Mouse (Mus musculus) neural tube, embryonic 14.5 days (tissue): ENCODE measurements at regions not wholly inside any gene's neighbourhood (a gene's known extent, or its start where the extent isn't known, plus 50 kb on each side); places are given as distances from the start of the nearest gene placed in this dataset.

Experiments
- ATAC-seq: fragments of 200-750 bp; cut with Nextera tagmentation; 2 replicates; pipeline ENCODE4 v1.8.0; 2017; ENCODE audit warnings: low read depth, mild to moderate bottlenecking, moderate TSS enrichment, moderate library complexity
- H3K27ac ChIP-seq: fragments of 300-500 bp; sonication (generic); 2 replicates; pipeline ENCODE4 v1.5.1; 2014; ENCODE audit warnings: low read depth, mild to moderate bottlenecking, control low read depth, low read length, moderate library complexity, mixed read lengths
- H3K27me3 ChIP-seq: fragments of 300-500 bp; sonication (generic); 2 replicates; pipeline ENCODE4 v1.6.1; 2014; ENCODE audit warnings: low read length; ENCODE audit not compliant: control insufficient read depth, insufficient read depth
- H3K36me3 ChIP-seq: fragments of 300-500 bp; sonication (generic); 2 replicates; pipeline ENCODE4 v1.6.1; 2014; ENCODE audit warnings: low read length, mixed read lengths; ENCODE audit not compliant: control insufficient read depth, insufficient read depth
- H3K4me1 ChIP-seq: fragments of 300-500 bp; sonication (generic); 2 replicates; pipeline ENCODE4 v1.6.1; 2014; ENCODE audit warnings: low read length; ENCODE audit not compliant: control insufficient read depth, insufficient read depth
- H3K4me2 ChIP-seq: fragments of 300-500 bp; sonication (generic); 2 replicates; pipeline ENCODE4 v1.6.1; 2014; ENCODE audit warnings: mild to moderate bottlenecking, low read depth, low read length, control low read depth
- H3K4me3 ChIP-seq: fragments of 300-500 bp; sonication (generic); 2 replicates; pipeline ENCODE4 v1.5.1; 2014; ENCODE audit warnings: low read depth, low read length, control low read depth, mixed read lengths
- H3K9ac ChIP-seq: fragments of 300-500 bp; sonication (generic); replicated peaks from 2 replicates; pipeline ENCODE4 v1.6.1; 2014; ENCODE audit warnings: low read depth, mild to moderate bottlenecking, control low read depth, low read length, mixed read lengths
- H3K9me3 ChIP-seq: fragments of 300-500 bp; sonication (generic); 2 replicates; pipeline ENCODE4 v1.6.1; 2016; ENCODE audit warnings: low read length; ENCODE audit not compliant: control insufficient read depth
- WGBS: fragments of 180-500 bp; shearing (Covaris S2); extraction: QIAGEN DNeasy Blood & Tissue Kit; methylation state at CpG from one replicate; pipeline ENCODE4 v1.1.7; 2014; 5-methylcytosine and 5-hydroxymethylcytosine counted together

- no peaks in the 10 kb centered on the region for H3K9me3 ChIP-seq
- H3K4me1 ChIP-seq: no peaks in the 10 kb centered on the region
- no peak overlapping the region for H3K4me2 ChIP-seq
- H3K9ac ChIP-seq: no peak overlapping the region
- H3K27ac ChIP-seq: no peak overlapping the region
- H3K4me3 ChIP-seq: no peak overlapping the region
- WGBS: 69% methylated on average over 5 of the region's 5 CpGs
- no peak for ATAC-seq
- no peaks in the 10 kb centered on the region for H3K27me3 ChIP-seq
- H3K36me3 ChIP-seq: no peaks in the 10 kb centered on the region
Measured at GRCm38 (mm10) chr2:159343624-159344560, 549.3 kb downstream of the Dhx35 start.

- Histone ChIP-seq H3K4me3 (no peak overlapping the region), H3K27ac (no peak overlapping the region), H3K36me3 (no peaks in the 10 kb centered on the region), H3K27me3 (no peaks in the 10 kb centered on the region), H3K4me2 (no peak overlapping the region), H3K4me1 (no peaks in the 10 kb centered on the region), H3K9ac (no peak overlapping the region), H3K9me3 (no peaks in the 10 kb centered on the region)
- ATAC-seq: no peak
- 84% methylated on average over 2 of the region's 2 CpGs for WGBS
Measured at GRCm38 (mm10) chr2:159354247-159354646, 559.6 kb downstream of the Dhx35 start.

- H3K4me3 ChIP-seq: no peak overlapping the region
- ATAC-seq: no peak
- H3K27ac ChIP-seq: no peak overlapping the region
- H3K9me3 ChIP-seq: no peaks in the 10 kb centered on the region
- H3K36me3 ChIP-seq: no peaks in the 10 kb centered on the region
- H3K9ac ChIP-seq: no peak overlapping the region
- no peaks in the 10 kb centered on the region for H3K4me1 ChIP-seq
- no peak overlapping the region for H3K4me2 ChIP-seq
- no peaks in the 10 kb centered on the region for H3K27me3 ChIP-seq
- 45% methylated on average over 5 of the region's 5 CpGs for WGBS
Measured at GRCm38 (mm10) chr2:159356503-159356902, 561.9 kb downstream of the Dhx35 start.

GRCm38 (mm10) chr2:159361371-159361770 lies 566.8 kb downstream of the Dhx35 start:
- H3K9ac ChIP-seq: no peak overlapping the region
- no peak overlapping the region for H3K4me3 ChIP-seq
- H3K4me1 ChIP-seq: no peaks in the 10 kb centered on the region
- H3K27ac ChIP-seq: no peak overlapping the region
- H3K4me2 ChIP-seq: no peak overlapping the region
- ATAC-seq: no peak
- H3K9me3 ChIP-seq: no peaks in the 10 kb centered on the region
- no peaks in the 10 kb centered on the region for H3K36me3 ChIP-seq
- 81% methylated on average over 3 of the region's 3 CpGs for WGBS
- no peaks in the 10 kb centered on the region for H3K27me3 ChIP-seq

GRCm38 (mm10) chr2:159392865-159393264 lies 598.3 kb downstream of the Dhx35 start:
- Histone ChIP-seq H3K36me3 (no peaks in the 10 kb centered on the region), H3K4me3 (no peak overlapping the region), H3K4me1 (no peaks in the 10 kb centered on the region), H3K27ac (no peak overlapping the region), H3K9me3 (no peaks in the 10 kb centered on the region), H3K9ac (no peak overlapping the region), H3K4me2 (no peak overlapping the region), H3K27me3 (no peaks in the 10 kb centered on the region)
- WGBS: 70% methylated on average over 10 of the region's 10 CpGs
- no peak for ATAC-seq

- H3K4me3 ChIP-seq: no peak overlapping the region
- no peaks in the 10 kb centered on the region for H3K9me3 ChIP-seq
- H3K27ac ChIP-seq: no peak overlapping the region
- H3K4me2 ChIP-seq: no peak overlapping the region
- 73% methylated on average over 9 of the region's 9 CpGs for WGBS
- H3K36me3 ChIP-seq: no peaks in the 10 kb centered on the region
- no peaks in the 10 kb centered on the region for H3K4me1 ChIP-seq
- no peak for ATAC-seq
- H3K9ac ChIP-seq: no peak overlapping the region
- H3K27me3 ChIP-seq: no peaks in the 10 kb centered on the region
Measured at GRCm38 (mm10) chr2:159401421-159402100, 607.0 kb downstream of the Dhx35 start.

GRCm38 (mm10) chr2:159404940-159405339 lies 610.3 kb downstream of the Dhx35 start:
- 64% methylated on average over 1 of the region's 1 CpGs for WGBS
- H3K9me3 ChIP-seq: no peaks in the 10 kb centered on the region
- no peak for ATAC-seq
- no peaks in the 10 kb centered on the region for H3K27me3 ChIP-seq
- H3K27ac ChIP-seq: no peak overlapping the region
- H3K36me3 ChIP-seq: no peaks in the 10 kb centered on the region
- H3K4me2 ChIP-seq: no peak overlapping the region
- H3K9ac ChIP-seq: no peak overlapping the region
- H3K4me3 ChIP-seq: no peak overlapping the region
- no peaks in the 10 kb centered on the region for H3K4me1 ChIP-seq

GRCm38 (mm10) chr2:159414599-159414998 lies 620.0 kb downstream of the Dhx35 start:
- Histone ChIP-seq H3K27me3 (no peaks in the 10 kb centered on the region), H3K4me2 (no peak overlapping the region), H3K9me3 (no peaks in the 10 kb centered on the region), H3K36me3 (no peaks in the 10 kb centered on the region), H3K27ac (no peak overlapping the region), H3K4me1 (peaks cover 4% of the 10 kb centered on the region), H3K9ac (no peak overlapping the region), H3K4me3 (no peak overlapping the region)
- ATAC-seq: no peak
- 7% methylated on average over 1 of the region's 1 CpGs for WGBS

GRCm38 (mm10) chr2:159418371-159418940 lies 623.8 kb downstream of the Dhx35 start:
- Histone ChIP-seq H3K27ac (no peak overlapping the region), H3K4me3 (no peak overlapping the region), H3K9me3 (no peaks in the 10 kb centered on the region), H3K9ac (no peak overlapping the region), H3K36me3 (no peaks in the 10 kb centered on the region), H3K4me2 (no peak overlapping the region), H3K4me1 (peaks cover 4% of the 10 kb centered on the region), H3K27me3 (no peaks in the 10 kb centered on the region)
- ATAC-seq: no peak
- 53% methylated on average over 7 of the region's 7 CpGs for WGBS
